Mouse (Mus musculus) megakaryocyte, adult 5-6 weeks (primary cell): ENCODE measurements around the gene Kif2b. TPM values are rescaled to one million over a fixed set of nuclear protein-coding genes. Genes with fewer than 3 reads are reported as not detected.

Experiments used
- ATAC-seq: 2 replicates; pipeline ENCODE4 v1.8.0; 2016; ENCODE audit warnings: mild to moderate bottlenecking, inconsistent platforms; ENCODE audit not compliant: poor library complexity, severe bottlenecking
- total RNA-seq, 2 experiments: library from RNA; stranded (forward) in 1 of 2; stranded (reverse) in 1 of 2; fragments of 153-499, 151-499 nt in 1 of 2; fragments of 221-1000, 200-1000 nt in 1 of 2; gene quantifications; 2 replicates each; pipeline versions ENCODE4 v1.2.3 to v1.2.4; 2015 to 2017

The Kif2b gene
- total RNA-seq (2015) (not detected in 2 replicates), total RNA-seq (2017) (not detected in 2 replicates)

- ATAC-seq: no peak
Observed at GRCm38 (mm10) chr11:91577317-91577716, at the start of gene Kif2b. TSS of gene Kif2b (minus strand) at chr11:91577558.

- no peak for ATAC-seq
Observed at GRCm38 (mm10) chr11:91593088-91593487, 15.7 kb upstream of the Kif2b start.

GRCm38 (mm10) chr11:91576856-91577255 is 502 bp downstream of the Kif2b start:
- no peak for ATAC-seq

DNA sequence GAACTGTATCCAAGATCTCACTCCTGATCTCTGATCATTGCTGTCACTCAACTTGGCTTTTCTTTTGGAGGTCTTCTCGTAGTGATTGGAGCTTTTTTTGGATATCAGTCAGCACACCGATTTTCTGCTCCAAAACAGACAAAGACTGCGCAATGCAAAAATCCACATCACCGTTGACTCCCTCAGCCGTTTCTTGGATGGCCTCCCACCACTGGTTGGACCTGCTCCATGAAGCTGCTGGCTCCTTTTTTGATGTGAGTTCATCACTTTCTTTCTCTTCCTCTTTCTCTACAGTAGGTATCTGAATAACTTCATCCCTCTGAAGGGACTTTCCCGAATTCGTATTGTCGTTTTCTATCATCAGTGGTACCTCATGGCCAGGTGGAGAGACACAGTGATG is 2.0 kb downstream of the Kif2b start:
- no peak for ATAC-seq

DNA sequence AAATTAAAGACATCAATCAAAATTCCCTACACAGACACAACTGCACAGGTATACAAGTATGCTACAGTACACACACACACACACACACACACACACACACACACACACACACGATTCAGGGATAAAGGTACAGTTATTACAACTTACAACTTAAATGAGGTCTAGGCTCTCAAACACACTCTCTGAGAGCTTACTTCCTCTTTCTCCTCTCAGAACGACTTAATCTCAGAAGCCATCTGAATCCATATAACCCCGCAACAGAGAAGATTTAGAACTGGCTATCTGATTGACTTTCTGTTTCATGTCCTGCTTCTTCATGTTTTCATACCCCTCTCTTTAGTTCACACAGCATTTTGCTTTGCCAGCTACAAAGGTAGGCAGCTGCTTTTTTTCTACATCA is 2.9 kb downstream of the Kif2b start:
- ATAC-seq: no peak

GRCm38 (mm10) chr11:91530737-91531136 is 46.6 kb downstream of the Kif2b start:
- ATAC-seq: no peak
